Mouse (Mus musculus) c-Kit-positive CD71-positive TER-119-negative erythroid progenitor cells, embryonic 14.5 days (primary cell): ENCODE data around the gene Lrrc8c.

ENCODE experiments used
- DNase-seq: peaks from one replicate; pipeline ENCODE4 v3.0.0-alpha.2; 2013; ENCODE audit warnings: low read depth

Lrrc8c gene

DNA sequence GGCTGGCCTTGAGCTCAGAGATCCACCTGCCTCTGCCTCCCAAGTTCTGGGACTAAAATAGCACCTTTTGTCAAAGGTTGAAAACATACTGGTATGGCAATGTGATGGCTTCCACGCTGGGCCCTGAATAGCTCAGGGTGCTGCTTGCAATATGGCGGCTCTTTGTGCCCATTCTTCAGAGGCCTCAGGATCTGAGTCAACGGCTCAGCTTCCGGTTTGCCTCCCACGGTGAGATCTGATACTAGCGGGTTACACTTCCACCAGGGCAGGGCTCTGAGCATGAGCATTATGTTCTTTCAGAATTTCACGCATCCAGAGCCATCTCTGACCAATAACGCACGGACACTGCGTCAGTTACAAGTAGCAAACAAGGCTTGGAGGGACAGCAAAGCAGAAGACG lies 120.2 kb downstream of the Lrrc8c start:
- no peak for DNase-seq

GRCm38 (mm10) chr5:105642517-105642916 lies 123.3 kb downstream of the Lrrc8c start:
- no peak for DNase-seq

GRCm38 (mm10) chr5:105643276-105643675 lies 124.1 kb downstream of the Lrrc8c start:
- no peak for DNase-seq

DNA sequence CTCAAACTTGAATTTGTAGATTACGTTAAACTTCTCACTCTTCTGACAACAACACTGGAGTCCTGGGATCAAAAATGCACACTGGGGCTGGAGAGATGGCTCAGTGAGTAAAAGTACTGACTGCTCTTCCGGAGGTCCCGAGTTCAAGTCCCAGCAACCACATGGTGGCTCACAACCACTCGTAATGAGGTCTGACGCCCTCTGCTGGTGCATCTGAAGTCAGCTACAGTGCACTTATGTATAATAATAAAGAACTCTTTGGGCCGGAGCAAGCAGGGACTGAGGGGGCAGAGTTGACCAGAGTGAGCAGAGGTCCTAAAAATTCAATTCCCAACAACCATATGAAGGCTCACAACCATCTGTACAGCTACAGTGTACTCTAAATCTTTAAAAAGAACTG lies 125.0 kb downstream of the Lrrc8c start:
- DNase-seq, result no peak

- no peak for DNase-seq
These were observed 127.9 kb downstream of the Lrrc8c start for GRCm38 (mm10) chr5:105647094-105647493.

DNA sequence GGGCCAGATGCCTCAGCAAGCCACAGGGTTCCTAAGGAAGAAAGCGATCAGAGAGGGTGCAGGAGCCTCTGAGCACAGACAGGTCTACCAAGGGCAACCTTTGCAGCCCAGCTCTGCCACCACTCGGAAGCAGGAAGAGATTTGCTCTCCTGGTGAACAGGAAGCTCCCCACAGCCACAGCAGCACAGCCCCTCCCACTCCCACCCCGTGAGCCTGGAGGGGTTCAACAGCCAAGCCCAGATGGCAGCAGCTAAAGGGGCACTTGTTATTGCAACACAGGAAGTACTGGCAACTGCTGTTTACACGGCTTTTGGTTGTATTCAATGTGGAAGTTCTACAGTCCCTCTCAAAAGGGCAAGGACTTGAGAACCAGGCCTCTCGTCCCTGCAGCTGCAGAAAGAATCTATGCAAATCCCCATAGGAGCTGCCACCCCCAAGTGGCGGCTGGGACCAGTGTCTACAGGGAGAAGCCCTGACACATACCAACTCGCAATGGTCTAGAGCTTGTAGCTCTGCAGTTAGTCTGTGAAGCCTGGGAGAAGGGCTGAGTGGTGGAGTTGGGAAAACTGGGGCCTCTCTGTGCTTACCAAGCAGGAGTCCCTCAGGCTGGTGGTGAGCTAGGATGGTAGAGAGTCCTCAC lies 129.6 kb downstream of the Lrrc8c start:
- no peak for DNase-seq

DNA sequence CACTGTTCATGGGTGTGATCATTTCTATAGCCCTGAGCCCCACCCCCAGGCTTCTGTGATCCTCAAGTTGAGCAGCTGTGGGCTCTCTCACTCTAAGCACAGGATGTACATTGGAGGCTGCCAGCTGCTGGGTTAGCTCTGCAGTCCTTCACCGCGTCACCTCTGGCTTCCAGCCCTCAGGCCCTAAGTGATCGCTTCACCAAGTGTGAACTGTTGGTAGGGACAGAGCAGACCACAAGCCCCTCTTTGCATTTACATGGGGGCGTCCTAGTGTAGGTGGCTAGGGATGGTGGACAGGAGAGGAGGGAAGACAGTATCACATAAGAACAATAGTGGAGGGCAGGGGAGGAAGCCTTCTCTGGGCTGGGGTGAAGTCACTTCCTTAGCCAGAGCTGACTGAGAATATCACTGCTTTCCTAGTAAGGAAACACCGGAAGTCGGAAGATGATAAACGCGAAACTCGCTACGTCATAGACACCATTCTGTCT lies 130.4 kb downstream of the Lrrc8c start:
- DNase-seq, result no peak

DNA sequence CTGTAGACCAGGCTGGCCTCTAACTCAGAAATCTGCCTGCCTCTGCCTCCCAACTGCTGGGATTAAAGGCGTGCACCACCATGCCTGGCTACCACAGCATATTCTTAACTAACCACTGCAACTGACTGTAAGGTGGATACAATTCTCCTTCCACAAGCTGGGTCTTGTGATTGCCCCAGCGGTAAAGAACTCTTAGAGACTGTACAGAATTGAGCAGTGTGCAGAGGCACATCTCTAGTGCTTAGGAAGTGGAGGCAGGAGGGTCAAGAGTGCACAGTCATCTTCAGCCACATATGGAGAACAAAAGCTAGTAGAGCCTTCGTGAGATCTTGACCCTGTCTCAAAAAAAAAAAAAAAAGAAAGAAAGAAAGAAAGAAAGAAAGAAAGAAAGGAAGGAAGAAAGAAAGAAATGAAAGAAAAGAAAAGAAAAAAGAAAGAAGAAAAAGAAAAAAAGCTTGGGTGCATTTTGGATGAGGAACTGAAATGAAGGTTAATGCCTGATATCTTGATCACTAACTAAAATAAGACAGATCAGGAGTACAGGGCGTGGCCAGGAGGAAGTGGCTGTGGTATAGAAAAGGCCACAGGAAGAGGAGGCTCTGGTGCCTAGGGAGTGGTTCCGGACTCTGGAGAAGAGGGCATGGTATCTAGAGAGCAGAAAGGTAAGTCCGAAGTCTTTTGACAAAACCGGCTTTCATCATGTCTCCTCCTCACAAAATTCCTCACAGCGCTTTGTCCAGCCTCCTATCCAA lies 131.7 kb downstream of the Lrrc8c start:
- no peak for DNase-seq

DNA sequence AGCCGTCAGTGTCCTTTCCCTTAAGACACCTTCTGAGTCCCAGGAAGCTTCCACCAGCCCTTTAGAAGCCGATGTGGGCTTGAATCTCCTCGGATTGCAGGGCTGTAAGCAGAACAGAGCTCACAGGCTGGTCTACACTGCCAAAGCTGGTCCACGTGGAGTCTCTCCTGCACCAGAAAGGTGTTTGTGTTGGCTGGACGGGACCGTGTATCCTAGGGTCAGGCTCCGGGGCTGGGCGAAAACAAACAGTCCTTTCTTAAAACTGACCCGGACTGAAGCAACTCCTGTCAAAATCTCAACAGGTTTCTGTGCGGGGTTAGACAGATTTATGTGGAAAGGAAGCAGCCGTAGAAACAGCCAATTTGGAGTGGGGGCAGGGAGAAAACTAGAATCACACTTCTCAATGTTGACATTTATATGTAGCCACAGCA lies 132.4 kb downstream of the Lrrc8c start:
- DNase-seq, result no peak

- peak; percentile 49 for DNase-seq
These were observed 135.3 kb downstream of the Lrrc8c start for GRCm38 (mm10) chr5:105654237-105655063.

- DNase-seq, result no peak
These were observed 136.0 kb downstream of the Lrrc8c start for GRCm38 (mm10) chr5:105655100-105655734.

DNA sequence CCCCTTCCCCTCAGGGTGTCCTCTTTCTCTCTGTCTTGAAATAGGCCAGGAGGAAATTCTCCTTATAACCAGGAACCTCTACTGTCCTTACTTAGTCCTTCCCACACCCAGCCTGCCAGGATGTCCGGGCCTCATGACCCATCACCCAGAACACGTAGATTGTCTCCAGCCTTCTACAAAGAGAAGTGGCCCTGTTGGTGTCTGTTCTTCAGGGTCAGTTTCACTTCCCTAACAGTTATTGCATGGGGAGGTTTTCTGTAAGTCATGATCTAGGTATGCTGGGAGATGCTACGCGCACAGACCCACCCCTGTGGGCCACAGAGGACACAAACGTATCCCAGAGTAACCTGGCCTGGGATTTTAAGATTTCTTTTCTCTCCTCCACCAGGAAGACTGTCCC lies 142.7 kb downstream of the Lrrc8c start:
- DNase-seq, result no peak
